Mouse (Mus musculus) spleen, adult 18-20 months (tissue): ENCODE measurements at regions not wholly inside any gene's neighbourhood (a gene's known extent, or its start where the extent isn't known, plus 50 kb on each side); places are given as distances from the start of the nearest gene placed in this dataset.

Experiments
- DNase-seq, 2 experiments: peaks; one replicate each; pipeline ENCODE4 v3.0.0; 2022; ENCODE audit warnings: mixed read lengths in 2 of 2

DNA sequence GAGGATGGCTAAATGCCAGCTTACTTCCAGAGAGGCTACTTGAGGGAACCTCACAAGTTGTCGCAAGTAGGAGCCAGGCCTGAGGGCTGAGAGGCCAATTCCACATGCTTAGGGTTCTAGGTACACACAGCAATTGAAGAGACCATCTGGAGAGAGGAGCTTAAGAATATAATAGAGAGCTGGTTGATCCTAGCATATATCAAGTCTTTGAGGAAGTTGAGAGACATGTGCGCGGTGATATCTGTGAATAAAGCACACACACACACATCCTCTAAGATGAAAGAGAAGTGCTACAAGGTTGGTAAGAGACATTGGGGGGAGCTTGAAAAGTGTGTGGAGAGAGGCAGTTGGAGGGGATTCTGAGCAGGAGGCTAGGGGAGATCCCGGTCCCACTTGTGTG, 189.5 kb downstream of the Zfp462 start:
- DNase-seq: no peak

DNA sequence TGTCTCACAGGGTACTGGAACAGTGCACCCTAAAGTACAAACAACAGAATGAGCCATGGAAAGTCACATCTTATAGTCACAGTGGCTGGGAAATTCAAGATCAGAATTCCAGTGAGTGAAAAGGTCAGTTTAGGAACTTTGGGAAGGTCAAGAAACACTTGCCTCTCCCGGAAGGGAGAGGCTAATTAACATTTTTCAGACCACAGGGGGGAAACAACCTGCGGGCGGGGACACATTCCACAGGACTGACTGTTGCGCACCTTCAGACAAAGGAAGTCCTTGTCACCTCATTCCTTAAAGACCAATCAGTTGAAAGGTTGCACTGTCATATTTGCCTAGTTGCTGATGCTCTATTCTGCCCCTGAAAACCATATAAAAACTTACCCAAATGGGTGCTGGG, 189.9 kb downstream of the Zfp462 start:
- no peak for DNase-seq

GRCm38 (mm10) chr4:55136283-55136682, 191.4 kb downstream of the Zfp462 start:
- DNase-seq: no peak

- no peak for DNase-seq
Observed at GRCm38 (mm10) chr4:55137781-55138394, 193.0 kb downstream of the Zfp462 start.

DNA sequence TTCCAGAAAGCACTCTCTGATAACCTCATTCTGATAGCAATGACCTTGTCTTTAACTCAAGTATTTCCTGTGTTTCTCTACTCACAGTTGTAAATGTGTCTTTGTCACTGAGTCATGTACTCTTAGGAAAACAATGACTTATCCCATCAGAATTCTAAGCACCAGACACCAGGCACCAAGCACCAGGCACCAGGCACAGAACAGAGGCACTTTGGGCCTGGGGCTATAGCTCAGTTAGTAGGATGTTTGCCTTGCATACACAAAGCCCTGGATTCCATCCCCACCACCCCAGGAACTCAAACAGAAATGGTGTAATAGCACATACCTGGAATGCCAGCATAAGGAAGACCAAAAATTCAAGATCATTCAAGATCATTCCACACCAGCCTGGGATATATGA, 196.5 kb downstream of the Zfp462 start:
- no peak for DNase-seq

DNA sequence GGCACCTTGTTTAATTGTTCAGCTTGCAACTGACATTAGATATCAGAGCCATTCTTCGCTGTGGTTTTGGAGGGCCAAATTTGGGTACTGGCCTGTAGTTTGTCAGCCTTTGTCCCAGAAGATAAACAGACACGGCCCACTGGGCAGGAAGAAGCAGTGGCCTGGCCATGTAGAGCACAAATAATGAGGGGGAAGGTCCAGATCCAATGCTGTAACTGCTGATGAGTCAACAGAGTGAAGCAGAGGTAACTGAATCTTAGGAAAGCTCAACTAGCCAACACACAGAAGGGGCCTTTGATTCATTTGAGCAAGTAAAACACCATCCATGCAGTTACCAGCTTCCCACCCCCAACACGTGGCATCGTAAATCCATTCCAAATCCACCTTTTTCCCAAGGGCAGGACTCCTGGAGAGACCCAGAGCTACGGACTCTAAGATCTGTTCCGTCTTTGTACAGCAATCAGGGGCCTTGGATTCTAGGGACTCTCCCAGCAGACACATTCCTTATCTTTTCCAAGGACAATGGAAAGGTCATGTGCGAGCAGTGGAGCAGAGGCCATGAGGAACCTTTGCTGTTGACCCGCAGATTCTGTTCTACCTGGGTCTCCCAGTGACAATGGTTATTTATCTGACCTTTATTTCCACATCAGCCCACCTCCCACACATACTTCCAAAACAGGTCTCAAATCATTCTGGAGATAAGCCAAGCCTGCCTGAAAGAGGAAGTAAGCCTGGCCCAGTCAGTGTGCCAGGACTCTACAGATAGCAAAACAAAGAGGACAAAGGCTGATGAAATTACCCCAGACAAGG, 197.3 kb downstream of the Zfp462 start:
- DNase-seq: no peak

DNA sequence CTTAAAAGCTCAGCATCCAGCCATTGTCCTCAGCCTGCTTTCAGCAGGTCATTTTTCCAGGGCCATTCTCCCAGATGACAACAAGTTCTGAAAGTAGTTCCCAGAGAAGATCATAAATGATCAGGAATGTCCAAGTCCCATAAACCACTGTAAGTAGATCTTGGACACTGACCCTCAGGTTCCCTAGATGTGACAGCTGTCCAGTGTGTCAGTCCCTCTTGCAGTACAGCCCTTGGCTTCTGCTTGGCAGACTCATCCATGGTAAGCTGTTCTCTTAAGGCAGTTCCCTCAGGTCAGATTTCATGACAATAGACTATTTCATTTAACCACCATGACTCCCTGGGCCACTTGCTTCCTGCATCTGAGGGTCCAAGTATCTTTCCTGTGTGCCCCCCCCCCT, 198.6 kb downstream of the Zfp462 start:
- DNase-seq: no peak

- DNase-seq: no peak
Observed at GRCm38 (mm10) chr4:55144995-55145394, 200.1 kb downstream of the Zfp462 start.

DNA sequence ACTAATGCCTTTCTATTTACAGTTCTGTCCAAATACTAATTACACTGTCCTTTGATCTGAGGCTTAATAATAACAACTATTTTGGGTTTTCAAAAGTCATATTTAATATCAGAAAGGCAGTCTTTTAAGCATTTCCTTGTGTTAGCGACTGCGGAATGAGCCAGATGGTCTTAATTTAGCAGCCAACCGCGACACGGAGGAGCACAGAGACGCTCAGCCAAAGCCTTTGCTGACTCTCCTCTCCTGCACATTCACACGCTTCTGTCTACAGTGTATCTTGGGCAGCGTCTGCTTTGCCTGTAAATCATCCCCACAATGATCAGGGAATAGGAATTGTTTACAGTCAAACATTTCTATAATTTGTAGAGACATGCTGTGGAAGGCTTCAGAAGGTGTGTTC, 201.1 kb downstream of the Zfp462 start:
- no peak for DNase-seq

DNA sequence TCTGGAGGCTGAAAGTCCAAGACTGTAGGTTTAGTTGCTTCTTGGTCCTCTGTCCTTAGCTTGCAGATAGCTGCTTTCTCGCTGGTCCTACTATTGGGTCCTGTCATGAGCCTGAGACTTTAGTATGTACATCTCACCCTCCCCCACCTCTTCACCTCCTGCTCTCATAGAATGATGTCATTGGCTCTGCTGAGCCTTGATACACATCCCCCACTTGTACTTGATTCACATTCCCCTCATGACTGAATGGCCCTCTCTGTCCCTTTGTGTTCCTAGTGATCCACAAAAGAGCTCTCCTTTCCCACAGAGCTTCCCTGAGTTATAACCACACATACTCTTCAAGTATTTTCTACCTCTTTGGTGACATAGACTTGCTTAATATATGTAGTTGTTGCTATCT, 201.5 kb upstream of the Rad23b start:
- no peak for DNase-seq

DNA sequence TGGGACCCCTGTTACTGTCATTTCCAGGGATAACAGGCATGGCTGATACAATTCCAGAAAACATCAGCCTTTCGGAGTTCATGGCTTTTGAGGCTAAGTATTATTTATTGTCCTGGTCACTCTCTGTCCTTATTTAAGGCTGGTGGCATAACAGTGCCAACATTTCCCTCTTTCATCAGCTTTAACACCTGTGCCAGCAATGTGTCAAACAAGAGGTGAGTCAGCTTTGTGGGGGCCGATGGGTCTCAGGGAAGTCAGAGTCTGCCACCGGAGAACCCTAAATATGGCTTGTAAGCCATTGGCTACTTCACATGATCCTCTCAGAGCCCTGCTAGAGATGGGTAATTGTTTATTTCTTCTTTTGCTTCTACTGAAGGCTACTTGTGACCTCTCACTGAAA, 195.3 kb upstream of the Rad23b start:
- no peak for DNase-seq

GRCm38 (mm10) chr4:55158166-55158739, 191.6 kb upstream of the Rad23b start:
- DNase-seq: no peak

DNA sequence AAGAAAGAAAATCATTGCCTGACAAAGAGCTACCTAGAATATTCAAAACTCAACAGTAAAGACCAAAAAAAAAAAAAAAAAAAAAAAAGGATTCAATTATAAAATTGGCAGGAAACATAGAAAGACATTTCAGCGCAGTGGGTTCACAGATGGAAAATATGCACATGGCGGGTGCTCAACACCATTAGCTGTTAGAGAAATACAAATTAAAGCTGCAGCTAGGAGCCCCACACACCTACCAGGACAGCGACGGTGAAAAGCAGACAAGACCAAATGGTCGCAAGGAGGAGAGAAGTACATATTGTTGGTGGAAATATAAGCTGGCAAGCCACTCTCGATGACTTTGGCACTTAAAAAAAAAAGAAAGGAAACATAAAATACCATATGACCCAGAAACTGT, 183.6 kb upstream of the Rad23b start:
- no peak for DNase-seq

GRCm38 (mm10) chr4:55169063-55169462, 180.8 kb upstream of the Rad23b start:
- no peak for DNase-seq

- DNase-seq: no peak
Observed at GRCm38 (mm10) chr4:55172334-55172891, 177.4 kb upstream of the Rad23b start.

DNA sequence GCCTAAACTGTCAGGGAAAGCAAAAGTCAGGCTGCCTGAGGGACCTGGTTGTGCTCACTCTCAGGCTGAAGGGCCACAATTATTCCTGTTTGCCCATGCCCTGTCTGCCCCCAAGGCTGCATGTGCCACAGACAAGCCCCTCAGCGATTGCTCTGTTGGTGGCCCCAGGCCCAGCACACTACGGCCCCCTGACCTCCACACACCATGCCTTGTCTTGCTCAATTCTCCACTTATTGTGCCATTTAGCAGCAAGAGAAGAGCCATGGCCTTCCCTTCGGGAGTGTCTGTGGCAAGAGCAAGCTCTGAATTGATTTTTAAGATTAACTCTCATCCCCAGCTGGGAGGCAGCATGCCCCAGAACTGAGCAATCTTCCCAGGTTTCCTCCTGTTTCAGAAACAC, 173.8 kb upstream of the Rad23b start:
- DNase-seq: no peak

GRCm38 (mm10) chr4:55179456-55179855, 170.4 kb upstream of the Rad23b start:
- DNase-seq: no peak

GRCm38 (mm10) chr4:55183519-55183918, 166.3 kb upstream of the Rad23b start:
- DNase-seq: no peak

DNA sequence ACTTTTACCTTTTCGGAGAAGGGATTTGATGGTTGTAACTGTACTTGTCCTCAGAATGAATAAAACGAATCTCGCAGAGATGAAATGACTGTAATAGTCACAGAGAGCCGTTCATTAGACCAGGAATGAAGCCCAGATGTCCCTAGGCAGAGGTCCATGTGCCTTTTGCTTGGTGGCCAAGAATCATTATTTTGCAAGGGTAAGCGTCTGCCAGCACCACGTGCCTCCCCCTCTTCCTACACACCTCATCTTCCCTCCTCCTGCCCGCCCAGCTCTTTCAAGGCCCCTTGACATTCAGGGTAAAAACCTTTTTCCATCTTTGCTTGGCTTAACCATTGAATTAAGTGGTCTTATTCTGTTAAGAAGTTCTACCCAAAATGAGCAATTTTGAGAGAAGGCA, 161.1 kb upstream of the Rad23b start:
- DNase-seq: no peak

GRCm38 (mm10) chr4:55190586-55190985, 159.3 kb upstream of the Rad23b start:
- no peak for DNase-seq

GRCm38 (mm10) chr4:55194061-55194460, 155.8 kb upstream of the Rad23b start:
- DNase-seq: no peak

DNA sequence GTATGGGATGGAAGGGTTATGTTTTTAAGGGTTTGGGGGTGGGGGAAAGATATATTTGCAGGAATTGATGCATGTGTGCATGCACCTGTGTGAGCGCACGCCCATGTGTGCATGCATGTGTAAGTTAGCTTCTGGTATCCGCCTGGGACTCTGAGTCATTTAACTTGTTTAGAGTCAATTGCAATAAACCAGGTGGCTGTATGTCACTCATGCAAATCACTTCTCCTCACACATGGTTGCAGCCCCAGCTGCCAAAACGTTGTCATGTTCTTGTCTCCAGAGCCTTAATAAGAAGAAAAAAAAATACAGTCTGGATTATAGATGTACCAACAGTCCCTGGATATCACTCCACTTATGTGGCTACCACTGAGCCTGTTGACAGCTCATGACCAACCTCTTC, 155.3 kb upstream of the Rad23b start:
- no peak for DNase-seq

- DNase-seq: no peak
Observed at GRCm38 (mm10) chr4:55203731-55204710, 145.8 kb upstream of the Rad23b start.
